Mouse (Mus musculus) neural tube, embryonic 11.5 days (tissue): ENCODE measurements at regions not wholly inside any gene's neighbourhood (a gene's known extent, or its start where the extent isn't known, plus 50 kb on each side); places are given as distances from the start of the nearest gene placed in this dataset.

ENCODE experiments used
- ATAC-seq: fragments of 200-750 bp; cut with Nextera tagmentation; 2 replicates; pipeline ENCODE4 v1.8.0; 2017; ENCODE audit warnings: moderate number of reproducible peaks, mild to moderate bottlenecking, moderate TSS enrichment, moderate library complexity; ENCODE audit not compliant: insufficient read depth, low FRiP score, low TSS enrichment
- DNase-seq: peaks from one replicate; pipeline ENCODE4 v3.0.0-alpha.2; 2015; ENCODE audit warnings: low spot score
- H3K27ac ChIP-seq: fragments of 300-500 bp; sonication (generic); 2 replicates; pipeline ENCODE4 v1.5.1; 2014; ENCODE audit warnings: low read depth, mild to moderate bottlenecking, low read length
- H3K27me3 ChIP-seq: fragments of 300-500 bp; sonication (generic); 2 replicates; pipeline ENCODE4 v1.6.1; 2014; ENCODE audit warnings: mild to moderate bottlenecking, low read length, mixed read lengths; ENCODE audit not compliant: control insufficient read depth, insufficient read depth
- H3K36me3 ChIP-seq: fragments of 300-500 bp; sonication (generic); 2 replicates; pipeline ENCODE4 v1.6.1; 2014; ENCODE audit warnings: mild to moderate bottlenecking, low read length, moderate library complexity, mixed read lengths; ENCODE audit not compliant: control insufficient read depth, insufficient read depth
- H3K4me1 ChIP-seq: fragments of 300-500 bp; sonication (generic); 2 replicates; pipeline ENCODE4 v1.6.1; 2014; ENCODE audit warnings: low read length, mixed read lengths; ENCODE audit not compliant: control insufficient read depth, insufficient read depth
- H3K4me2 ChIP-seq: fragments of 300-500 bp; sonication (generic); 2 replicates; pipeline ENCODE4 v1.6.1; 2014; ENCODE audit warnings: low read depth, mild to moderate bottlenecking, moderate library complexity
- H3K4me3 ChIP-seq: fragments of 300-500 bp; sonication (generic); 2 replicates; pipeline ENCODE4 v1.5.1; 2014; ENCODE audit warnings: low read depth, low read length
- H3K9ac ChIP-seq: fragments of 300-500 bp; sonication (generic); 2 replicates; pipeline ENCODE4 v1.6.1; 2014; ENCODE audit warnings: mild to moderate bottlenecking, low read length
- H3K9me3 ChIP-seq: fragments of 300-500 bp; sonication (generic); 2 replicates; pipeline ENCODE4 v1.6.1; 2016; ENCODE audit warnings: low read length; ENCODE audit not compliant: control insufficient read depth
- WGBS: fragments of 180-500 bp; shearing (Covaris S2); extraction: QIAGEN DNeasy Blood & Tissue Kit; methylation state at CpG from one replicate; pipeline ENCODE4 v1.1.7; 2014; 5-methylcytosine and 5-hydroxymethylcytosine counted together

DNA sequence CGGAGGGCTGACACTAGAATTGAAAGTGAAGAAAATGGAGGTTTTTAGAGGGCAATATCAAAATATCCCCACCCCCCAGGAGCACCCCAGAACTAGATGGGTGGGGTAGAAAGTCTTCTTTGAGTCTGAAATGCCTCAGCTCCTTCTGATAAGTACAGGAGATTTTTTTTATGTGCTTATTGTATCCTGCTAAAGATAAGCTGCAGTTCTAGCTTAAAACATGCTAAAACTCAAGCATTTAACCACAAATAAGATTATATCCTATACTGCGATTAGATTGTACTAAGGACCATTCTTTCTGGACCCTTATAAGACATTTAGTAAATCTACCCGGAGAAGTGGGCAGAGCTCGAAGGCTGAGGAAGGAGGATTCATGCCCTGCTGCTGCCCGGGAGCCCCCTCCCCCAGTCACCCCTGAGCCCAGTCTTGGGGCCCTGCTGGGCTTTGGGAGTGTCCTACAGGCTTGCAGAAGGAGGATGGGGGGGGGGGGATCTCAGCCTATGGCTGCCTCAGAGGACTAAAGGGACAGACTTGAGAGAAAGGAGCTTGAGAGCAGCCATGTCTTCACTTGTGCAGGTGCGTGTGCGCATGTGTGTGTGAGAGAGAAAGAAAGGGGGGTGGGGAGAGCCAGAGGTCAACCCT, 61.5 kb upstream of the Galnt10 start:
- H3K4me1 ChIP-seq, result peaks cover 9% of the 10 kb centered on the region
- H3K36me3 ChIP-seq, result no peaks in the 10 kb centered on the region
- H3K4me2 ChIP-seq, result no peak overlapping the region
- WGBS, result 24% methylated on average over 7 of the region's 7 CpGs
- no peak for DNase-seq
- no peaks in the 10 kb centered on the region for H3K9me3 ChIP-seq
- no peak overlapping the region for H3K9ac ChIP-seq
- H3K4me3 ChIP-seq, result no peak overlapping the region
- H3K27ac ChIP-seq, result 0 out of 2 replicates have a peak overlapping the region, but pooled peaks have one; percentile 11
- H3K27me3 ChIP-seq, result no peaks in the 10 kb centered on the region
- peak; percentile 53; the same call in 1 of the 2 replicates for ATAC-seq

DNA sequence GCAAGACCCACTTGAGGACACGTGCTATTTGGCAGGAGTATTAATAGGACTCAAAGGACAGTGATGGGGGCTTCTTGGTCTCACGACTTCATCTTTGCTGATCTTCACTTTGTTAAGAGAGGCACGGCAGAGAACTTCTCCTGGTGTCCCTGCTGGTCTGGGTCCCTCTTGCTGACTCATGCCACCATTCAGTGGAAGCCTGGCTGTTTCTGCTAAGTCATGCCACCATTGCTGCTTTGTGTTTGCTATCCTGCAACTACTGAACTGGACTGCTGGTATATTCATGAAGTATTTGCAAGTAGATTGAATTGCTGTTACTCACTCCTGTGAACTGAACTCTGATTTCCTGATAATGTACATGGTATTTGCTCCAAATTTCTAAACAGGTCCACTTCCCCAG, 59.6 kb upstream of the Galnt10 start:
- no peaks in the 10 kb centered on the region for H3K9me3 ChIP-seq
- H3K9ac ChIP-seq, result no peak overlapping the region
- no peaks in the 10 kb centered on the region for H3K36me3 ChIP-seq
- 94% methylated on average over 3 of the region's 3 CpGs for WGBS
- H3K27ac ChIP-seq, result no peak overlapping the region
- H3K4me2 ChIP-seq, result no peak overlapping the region
- peaks cover 9% of the 10 kb centered on the region for H3K4me1 ChIP-seq
- H3K27me3 ChIP-seq, result no peaks in the 10 kb centered on the region
- H3K4me3 ChIP-seq, result no peak overlapping the region
- no peak for DNase-seq
- ATAC-seq, result no peak

DNA sequence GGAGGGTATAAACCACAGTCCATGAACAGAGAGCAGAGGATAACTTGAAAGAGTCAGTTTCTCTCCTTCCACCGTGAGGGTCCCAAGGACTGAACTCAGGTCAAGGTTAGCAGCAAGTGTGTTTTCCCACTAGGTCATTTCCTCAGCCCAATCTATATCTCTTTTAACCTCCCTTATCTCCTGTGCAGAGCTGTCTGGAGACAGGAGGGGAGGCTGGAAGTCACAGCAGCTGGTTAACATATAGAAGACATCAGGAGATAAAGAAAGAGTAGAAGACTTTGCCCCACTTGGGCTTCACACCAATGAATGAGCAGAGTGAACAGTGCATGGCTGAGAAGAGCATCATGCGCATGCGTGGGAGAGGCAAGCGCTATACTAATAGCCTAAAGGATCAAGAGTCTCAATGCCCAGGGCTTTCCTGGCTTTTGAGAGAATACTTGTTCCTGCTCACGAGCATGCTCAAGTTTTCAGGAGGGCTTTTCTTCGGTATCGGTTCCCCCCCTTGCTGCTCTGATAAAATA, 53.0 kb upstream of the Galnt10 start:
- no peak for ATAC-seq
- Histone ChIP-seq H3K9ac (no peak overlapping the region), H3K4me1 (no peaks in the 10 kb centered on the region), H3K27ac (no peak overlapping the region), H3K9me3 (no peaks in the 10 kb centered on the region), H3K4me3 (no peak overlapping the region), H3K4me2 (no peak overlapping the region), H3K27me3 (no peaks in the 10 kb centered on the region), H3K36me3 (no peaks in the 10 kb centered on the region)
- no peak for DNase-seq
- 90% methylated on average over 7 of the region's 7 CpGs for WGBS
